Mouse (Mus musculus) heart, adult 2 months (tissue): ENCODE results near the gene Znrd1as. TPM values are rescaled to one million over a fixed set of nuclear protein-coding genes. Genes with fewer than 3 reads are reported as not detected.
A peak's percentile ranks its signal among the peaks of the same experiment; 100 is the strongest.

Experiments
- DNase-seq, 2 experiments: peaks; one replicate each; pipeline ENCODE4 v3.0.0; 2021
- H3K27ac ChIP-seq: fragments of 200-600 bp; 2 replicates; pipeline ENCODE4 v1.8.1; 2022
- H3K27me3 ChIP-seq: fragments of 200-500 bp; 2 replicates; pipeline ENCODE4 v1.6.1; 2012; ENCODE audit warnings: mild to moderate bottlenecking, low read length, inconsistent platforms, mixed read lengths; ENCODE audit not compliant: control insufficient read depth, insufficient read depth
- H3K36me3 ChIP-seq: fragments of 200-500 bp; 2 replicates; pipeline ENCODE4 v1.6.1; 2012; ENCODE audit warnings: low read length, inconsistent platforms; ENCODE audit not compliant: control insufficient read depth, insufficient read depth
- H3K4me1 ChIP-seq: fragments of 200-500 bp; 2 replicates; pipeline ENCODE4 v1.6.1; 2011; ENCODE audit warnings: low read length; ENCODE audit not compliant: control insufficient read depth, insufficient read depth
- H3K4me3 ChIP-seq: fragments of 200-600 bp; 2 replicates; pipeline ENCODE4 v1.8.1; 2022
- H3K79me2 ChIP-seq: fragments of 200-500 bp; replicated peaks from 2 replicates; pipeline ENCODE4 v1.6.1; 2012; ENCODE audit warnings: mild to moderate bottlenecking, inconsistent platforms, low read length, moderate library complexity, mixed read lengths; ENCODE audit not compliant: control insufficient read depth, insufficient read depth
- H3K9ac ChIP-seq: fragments of 200-500 bp; 2 replicates; pipeline ENCODE4 v1.6.1; 2012; ENCODE audit warnings: low read depth, mild to moderate bottlenecking, control low read depth, inconsistent platforms, low read length, mixed read lengths
- CTCF ChIP-seq: fragments of 200-600 bp; IDR thresholded peaks from 2 replicates; pipeline ENCODE4 v1.8.1; 2022; ENCODE audit warnings: antibody characterized with exemption, mild to moderate bottlenecking, moderate library complexity
- EP300 ChIP-seq: fragments of 200-500 bp; IDR thresholded peaks from 2 replicates; pipeline ENCODE4 v1.6.1; 2011; ENCODE audit warnings: low read depth, low read length, control low read depth; ENCODE audit not compliant: insufficient read depth
- POLR2A ChIP-seq: fragments of 200-500 bp; IDR thresholded peaks from 2 replicates; pipeline ENCODE4 v1.6.1; 2011; ENCODE audit warnings: mild to moderate bottlenecking, low read depth, low read length, control low read depth; ENCODE audit not compliant: insufficient read depth
- WGBS: fragments of 180-500 bp; shearing (Covaris S2); methylation state at CpG from one replicate; pipeline ENCODE4 v1.1.7; 2018; 5-methylcytosine and 5-hydroxymethylcytosine counted together
- intact Hi-C: fragments of 180-260 bp; cut with DNase I; formaldehyde crosslinking; loops from one replicate; pipeline ENCODE4 v1.15.1; 2025
- polyA plus RNA-seq: library from polyadenylated mRNA; depleted of rRNA; stranded (reverse); fragments of >200 nt; gene quantifications from 2 replicates; pipeline ENCODE4 v1.2.3, GENCODE M21; 2012
- total RNA-seq, 2 experiments: library from RNA; stranded (reverse); gene quantifications; 2 replicates each; pipeline ENCODE4 v1.2.3; 2021

Znrd1as gene
- total and polyA plus RNA-seq, 3 experiments = 4.0 to 18.2 (median 14.1) TPM

DNA sequence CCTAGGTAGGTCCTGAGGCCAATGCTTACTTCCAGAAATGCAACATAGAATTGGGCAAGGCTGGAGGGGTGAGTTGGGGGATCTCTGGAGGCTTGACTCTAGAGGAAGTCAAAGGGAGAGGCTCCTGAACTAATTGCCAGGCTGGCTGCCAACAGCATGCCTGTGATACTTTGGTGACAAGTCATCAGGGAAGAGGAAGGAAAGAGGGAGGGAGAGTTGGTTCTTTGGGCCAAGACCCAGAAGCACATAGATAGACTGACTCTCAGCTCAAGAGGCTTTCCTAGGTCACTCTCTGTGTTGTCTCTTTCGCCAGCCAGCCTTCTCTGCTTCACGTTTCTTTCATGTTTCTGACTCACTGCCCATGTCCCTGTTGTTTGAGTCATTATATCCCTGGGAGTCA, 26.6 kb upstream of the Znrd1as start:
- no peak for TF ChIP-seq CTCF
- TF ChIP-seq EP300 = no peak
- no peak for TF ChIP-seq POLR2A
- intact Hi-C loops = loop anchor here (1.0 kb wide), 1 partner anchor 14 kb away; no protein-coding TSS in a partner anchor
- H3K9ac ChIP-seq = no peak overlapping the region
- 8% methylated on average over 2 of the region's 2 CpGs for WGBS
- H3K27ac ChIP-seq = peak overlapping the region; percentile 32
- H3K4me3 ChIP-seq = no peak overlapping the region
- peaks cover 15% of the 10 kb centered on the region for H3K4me1 ChIP-seq
- peak; percentile 56 to 77 for DNase-seq
- no peaks in the 10 kb centered on the region for H3K27me3 ChIP-seq
- no peaks in the 10 kb centered on the region; the same call in 1 of the 2 replicates for H3K36me3 ChIP-seq
- H3K79me2 ChIP-seq = no peaks in the 10 kb centered on the region

DNA sequence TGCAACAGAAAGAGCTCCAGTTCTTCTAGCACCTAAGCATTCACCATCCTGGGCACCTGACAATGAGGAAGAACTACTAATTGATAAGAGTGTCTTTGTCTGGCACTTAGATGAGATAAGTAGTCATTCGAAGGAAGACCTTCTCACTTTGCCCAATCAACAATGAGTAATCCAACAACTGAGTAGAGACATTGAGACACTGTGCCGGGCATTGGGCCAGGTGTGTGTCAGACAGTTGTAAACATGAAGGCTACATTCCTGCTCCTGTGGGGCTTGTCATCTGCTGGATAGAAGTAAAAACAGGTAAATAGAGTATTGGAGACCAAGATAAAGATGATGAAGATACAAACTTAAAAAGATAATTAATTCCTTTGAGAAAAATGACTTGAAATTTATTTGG, 20.3 kb upstream of the Znrd1as start:
- intact Hi-C loops = no loop called here
- Histone ChIP-seq H3K4me1 (peaks cover 3% of the 10 kb centered on the region; the same call in 1 of the 2 replicates), H3K79me2 (no peaks in the 10 kb centered on the region), H3K36me3 (no peaks in the 10 kb centered on the region), H3K4me3 (no peak overlapping the region), H3K27ac (no peak overlapping the region), H3K27me3 (no peaks in the 10 kb centered on the region), H3K9ac (no peak overlapping the region)
- no peak for DNase-seq
- TF ChIP-seq CTCF = no peak
- no peak for TF ChIP-seq POLR2A
- no peak for TF ChIP-seq EP300
- WGBS = 60% methylated on average over 2 of the region's 2 CpGs

DNA sequence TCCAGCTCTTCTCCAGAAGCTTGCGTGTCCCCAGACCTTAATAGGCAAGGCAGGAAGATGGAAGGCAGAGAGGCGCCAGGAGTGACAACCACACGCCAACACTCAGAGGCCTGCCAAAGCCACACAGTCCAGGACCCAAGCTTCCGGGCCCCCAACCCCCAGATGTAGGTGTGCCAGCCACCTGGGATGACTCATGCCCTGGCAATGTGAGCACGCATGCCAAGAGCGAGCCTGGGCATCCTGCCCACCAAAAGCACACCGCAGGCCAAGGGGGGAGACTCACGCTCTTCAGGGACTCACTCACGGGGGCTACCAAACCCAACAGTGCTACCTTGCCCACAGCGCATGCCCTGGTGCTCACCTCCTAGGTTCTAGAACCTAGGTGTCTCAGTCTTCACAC, 16.0 kb upstream of the Znrd1as start:
- Histone ChIP-seq H3K4me1 (peaks cover 5% of the 10 kb centered on the region), H3K4me3 (peak overlapping the region; percentile 42), H3K9ac (peak overlapping the region; percentile 34), H3K27me3 (no peaks in the 10 kb centered on the region), H3K36me3 (no peaks in the 10 kb centered on the region), H3K27ac (peak overlapping the region; percentile 63), H3K79me2 (no peaks in the 10 kb centered on the region)
- intact Hi-C loops = no loop called here
- WGBS = 24% methylated on average over 10 of the region's 10 CpGs
- DNase-seq = peak; percentile 71 to 81
- TF ChIP-seq EP300 = 0 out of 2 replicates have a peak, but pooled peaks have one; percentile 13
- TF ChIP-seq POLR2A = no peak
- TF ChIP-seq CTCF = no peak

DNA sequence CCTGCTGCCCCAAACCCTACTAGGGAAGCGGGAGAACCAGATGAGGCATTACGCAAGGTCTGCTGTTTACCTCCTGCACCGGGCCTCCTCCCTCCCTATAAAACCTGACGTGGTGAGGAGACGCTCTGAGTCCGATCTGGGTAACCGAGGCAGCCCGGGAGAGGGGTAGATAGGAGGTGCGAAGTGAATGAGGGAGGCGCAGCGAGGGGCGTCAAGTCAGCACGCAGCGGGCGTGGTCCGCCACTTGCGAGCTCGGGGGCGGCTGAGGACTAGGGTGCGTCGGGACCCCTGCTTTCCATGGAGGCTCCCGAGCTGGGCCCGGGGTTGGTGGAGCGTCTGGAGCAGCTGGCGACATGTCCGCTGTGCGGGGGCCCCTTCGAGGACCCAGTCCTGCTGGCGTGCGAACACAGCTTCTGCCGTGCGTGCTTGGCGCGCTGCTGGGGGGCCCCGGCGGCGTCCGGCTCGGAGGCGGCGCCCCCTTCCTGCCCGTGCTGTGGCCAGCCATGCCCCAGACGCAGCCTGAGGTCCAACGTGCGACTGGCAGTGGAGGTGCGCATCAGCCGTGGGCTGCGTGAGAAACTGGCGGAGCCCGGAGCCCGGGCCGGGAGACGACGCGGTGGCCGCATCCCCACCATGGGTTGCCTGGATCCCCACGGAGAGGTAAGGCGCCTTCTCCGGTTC, 15.5 kb upstream of the Znrd1as start, which contains the start of gene Rnf39:
TSS of gene Rnf39 (plus strand) at position 128 of the 681 bp plus-strand sequence.
- Histone ChIP-seq H3K27me3 (no peaks in the 10 kb centered on the region), H3K9ac (peak within 1 kb of the TSS; percentile 34), H3K4me3 (peak within 1 kb of the TSS; percentile 42), H3K79me2 (no peaks in the 10 kb centered on the region), H3K36me3 (no peaks in the 10 kb centered on the region), H3K4me1 (peaks cover 5% of the 10 kb centered on the region), H3K27ac (peak within 1 kb of the TSS; percentile 63)
- no peak for TF ChIP-seq POLR2A
- no peak for TF ChIP-seq EP300
- no peak for TF ChIP-seq CTCF
- intact Hi-C loops = no loop called here
- 6% methylated on average over 59 of the region's 59 CpGs for whole genome bisulfite sequencing
- DNase-seq = peak in 1 of 2 experiments; percentile 58

DNA sequence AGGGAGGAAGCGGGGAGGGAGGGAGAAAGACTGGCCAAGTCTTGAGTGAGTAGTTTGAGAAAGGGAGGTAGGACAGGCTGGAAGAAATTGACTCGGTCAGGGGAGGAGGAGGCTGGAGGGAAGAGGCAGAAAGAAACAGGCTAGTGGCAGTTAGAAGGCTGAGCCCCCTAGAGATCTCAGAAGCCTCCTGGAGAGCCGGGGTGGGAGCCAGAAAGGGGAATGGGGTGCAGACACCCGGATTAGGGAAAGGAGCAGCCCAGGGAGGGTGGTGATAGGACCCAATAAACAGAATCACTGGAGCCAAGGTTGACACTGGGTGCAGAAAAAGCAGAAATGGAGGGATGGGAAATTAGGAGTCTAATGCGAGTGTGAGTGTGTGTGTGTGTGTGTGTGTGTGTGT, 14.7 kb upstream of the Znrd1as start:
- intact Hi-C loops = no loop called here
- TF ChIP-seq CTCF (no peak), EP300 (no peak), POLR2A (no peak)
- Histone ChIP-seq H3K79me2 (no peaks in the 10 kb centered on the region), H3K27me3 (no peaks in the 10 kb centered on the region), H3K4me3 (no peak overlapping the region; the same call in 1 of the 2 replicates), H3K36me3 (no peaks in the 10 kb centered on the region), H3K27ac (no peak overlapping the region; the same call in 1 of the 2 replicates), H3K9ac (no peak overlapping the region), H3K4me1 (peaks cover 5% of the 10 kb centered on the region)
- DNase-seq = no peak
- WGBS = 31% methylated on average over 5 of the region's 5 CpGs

DNA sequence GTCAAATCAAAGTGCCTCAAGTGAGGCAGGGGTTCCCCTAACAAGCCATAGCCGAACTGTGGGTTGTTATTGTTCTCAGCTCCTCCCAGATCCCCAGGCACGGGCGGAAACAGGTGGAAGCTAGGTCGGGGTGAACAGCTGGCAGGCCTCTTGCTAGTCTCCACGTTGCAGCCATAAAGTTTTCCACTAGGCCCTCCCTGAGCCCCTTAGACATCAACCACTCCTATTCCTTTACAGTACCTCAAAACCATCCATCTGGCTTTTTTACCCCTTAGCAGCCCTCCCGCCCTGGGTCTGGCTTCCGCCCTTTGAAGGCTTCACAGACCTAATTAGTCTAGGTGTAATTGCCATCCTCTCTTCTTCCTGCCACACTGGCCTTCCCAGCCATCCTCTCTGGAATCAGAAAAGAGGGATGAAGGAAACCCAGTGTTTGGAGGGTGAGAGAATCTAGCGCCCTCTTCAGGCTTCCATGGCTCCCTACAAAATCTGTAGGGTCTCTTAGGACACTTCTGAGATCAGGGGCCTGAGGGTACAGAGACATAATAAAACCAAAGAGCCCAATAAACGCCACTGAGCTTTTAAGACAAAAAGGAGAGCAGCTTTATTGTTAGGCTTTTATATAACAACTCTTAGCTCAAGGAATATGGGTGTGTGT, 14.1 kb upstream of the Znrd1as start:
- TF ChIP-seq POLR2A (no peak), CTCF (peak; percentile 50)
- Histone ChIP-seq H3K4me3 (no peak overlapping the region), H3K36me3 (no peaks in the 10 kb centered on the region), H3K27me3 (no peaks in the 10 kb centered on the region), H3K4me1 (peaks cover 5% of the 10 kb centered on the region), H3K79me2 (no peaks in the 10 kb centered on the region), H3K9ac (no peak overlapping the region), H3K27ac (no peak overlapping the region)
- intact Hi-C loops = no loop called here
- DNase-seq = no peak
- 45% methylated on average over 9 of the region's 9 CpGs for WGBS
